Mouse (Mus musculus) adrenal gland (tissue): ENCODE measurements around the gene Myh9.

Source experiments
- intact Hi-C: fragments of 180-260 bp; cut with DNase I; formaldehyde crosslinking; loops from one replicate; pipeline ENCODE4 v1.15.1; 2025

Gene Myh9

GRCm38 (mm10) chr15:77831754-77832457, 10.1 kb downstream of the Myh9 start:
- intact Hi-C loops = no loop called here

GRCm38 (mm10) chr15:77831138-77831579, 10.8 kb downstream of the Myh9 start:
- intact Hi-C loops = no loop called here

GRCm38 (mm10) chr15:77830481-77831137, 11.4 kb downstream of the Myh9 start:
- intact Hi-C loops = no loop called here

- intact Hi-C loops = no loop called here
Observed at GRCm38 (mm10) chr15:77829542-77829941, 12.4 kb downstream of the Myh9 start.

- intact Hi-C loops = no loop called here
Observed at GRCm38 (mm10) chr15:77828910-77829309, 13.1 kb downstream of the Myh9 start.

GRCm38 (mm10) chr15:77828242-77828641, 13.7 kb downstream of the Myh9 start:
- intact Hi-C loops = no loop called here

- intact Hi-C loops = no loop called here
Observed at GRCm38 (mm10) chr15:77827794-77828193, 14.2 kb downstream of the Myh9 start.

GRCm38 (mm10) chr15:77827379-77827778, 14.6 kb downstream of the Myh9 start:
- intact Hi-C loops = no loop called here

GRCm38 (mm10) chr15:77825382-77825781, 16.6 kb downstream of the Myh9 start:
- intact Hi-C loops = no loop called here

- intact Hi-C loops = no loop called here
Observed at GRCm38 (mm10) chr15:77824321-77824720, 17.7 kb downstream of the Myh9 start.

- intact Hi-C loops = no loop called here
Observed at GRCm38 (mm10) chr15:77823634-77824033, 18.3 kb downstream of the Myh9 start.

- intact Hi-C loops = no loop called here
Observed at GRCm38 (mm10) chr15:77823196-77823595, 18.8 kb downstream of the Myh9 start.

- intact Hi-C loops = no loop called here
Observed at GRCm38 (mm10) chr15:77822671-77823070, 19.3 kb downstream of the Myh9 start.

- intact Hi-C loops = no loop called here
Observed at GRCm38 (mm10) chr15:77822057-77822466, 19.9 kb downstream of the Myh9 start.

- intact Hi-C loops = no loop called here
Observed at GRCm38 (mm10) chr15:77821424-77821823, 20.6 kb downstream of the Myh9 start.

- intact Hi-C loops = no loop called here
Observed at GRCm38 (mm10) chr15:77820480-77821163, 21.4 kb downstream of the Myh9 start.

GRCm38 (mm10) chr15:77819894-77820387, 22.0 kb downstream of the Myh9 start:
- intact Hi-C loops = no loop called here

GRCm38 (mm10) chr15:77818556-77819158, 23.3 kb downstream of the Myh9 start:
- intact Hi-C loops = no loop called here

GRCm38 (mm10) chr15:77817417-77817816, 24.6 kb downstream of the Myh9 start:
- intact Hi-C loops = no loop called here

GRCm38 (mm10) chr15:77816601-77816950, 25.4 kb downstream of the Myh9 start:
- intact Hi-C loops = no loop called here

- intact Hi-C loops = no loop called here
Observed at GRCm38 (mm10) chr15:77815867-77816600, 25.9 kb downstream of the Myh9 start.
